Mouse (Mus musculus): ENCODE data around the gene Sox3. TPM values are rescaled to one million over a fixed set of nuclear protein-coding genes. Genes with fewer than 3 reads are reported as not detected.

Gene Sox3
- 1 to 10 TPM in 1 of 2 experiments, under 1 TPM in 1; 0.54 to 1.1 TPM for total RNA-seq (2021)
- long read RNA-seq, experiment 1, result 0 reads
- long read RNA-seq, experiment 2, result 0 reads

DNA sequence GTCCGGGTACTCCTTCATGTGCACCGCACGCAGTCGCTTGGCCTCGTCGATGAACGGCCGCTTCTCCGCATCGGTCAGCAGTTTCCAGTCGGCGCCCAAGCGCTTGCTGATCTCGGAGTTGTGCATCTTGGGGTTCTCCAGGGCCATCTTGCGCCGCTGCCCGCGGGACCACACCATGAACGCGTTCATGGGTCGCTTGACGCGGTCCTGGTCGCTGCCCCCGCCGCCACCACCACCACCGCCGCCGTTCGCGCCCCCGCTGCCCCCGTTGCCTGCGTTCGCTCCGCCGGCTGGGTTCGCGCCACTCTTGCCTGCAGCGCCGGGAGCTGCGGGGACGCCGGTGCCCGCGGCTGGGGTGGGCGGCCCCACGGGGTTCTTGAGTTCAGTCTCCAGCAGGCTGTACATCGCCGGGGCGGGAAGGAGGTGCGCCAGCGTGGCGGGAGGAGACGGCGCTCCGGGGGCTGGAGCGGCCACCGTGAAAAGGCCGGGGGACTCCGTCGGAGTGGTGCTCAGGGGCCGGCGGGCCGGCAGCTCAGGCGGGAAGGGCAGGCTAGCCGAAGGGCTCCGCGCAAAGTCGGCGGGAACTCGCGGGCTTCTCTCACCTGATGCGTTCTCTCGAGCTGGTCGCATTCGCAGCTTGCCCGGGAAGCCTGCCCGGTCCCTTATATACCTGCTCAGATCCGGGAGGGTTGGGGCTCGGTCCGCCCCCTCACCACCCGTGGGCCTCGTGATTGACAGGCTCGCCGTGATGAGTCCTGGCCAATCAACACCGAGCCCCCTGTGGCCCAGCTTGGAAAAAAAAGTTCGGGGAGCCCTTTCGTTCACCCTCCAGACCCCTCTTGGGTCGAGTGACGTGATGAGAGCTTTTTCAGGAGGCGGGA lies at the start of gene Sox3:
TSS of gene Sox3 (minus strand) at position 630 of the 881 bp plus-strand sequence.
- intact Hi-C loops (cut with DNase I), result loop anchor here (10.0 kb wide), 1 partner anchor 348 kb away; no protein-coding TSS in a partner anchor
- TF ChIP-seq CTCF (IDR thresholded peaks at IDR 0.05), result no peak
- Histone ChIP-seq H3K4me3 (peak within 1 kb of the TSS; percentile 36), H3K27ac (no peak within 1 kb of the TSS)
- no peak for DNase-seq (ENCODE audit: extremely low spot score in 1 of 2, low spot score in 2 of 2)

DNA sequence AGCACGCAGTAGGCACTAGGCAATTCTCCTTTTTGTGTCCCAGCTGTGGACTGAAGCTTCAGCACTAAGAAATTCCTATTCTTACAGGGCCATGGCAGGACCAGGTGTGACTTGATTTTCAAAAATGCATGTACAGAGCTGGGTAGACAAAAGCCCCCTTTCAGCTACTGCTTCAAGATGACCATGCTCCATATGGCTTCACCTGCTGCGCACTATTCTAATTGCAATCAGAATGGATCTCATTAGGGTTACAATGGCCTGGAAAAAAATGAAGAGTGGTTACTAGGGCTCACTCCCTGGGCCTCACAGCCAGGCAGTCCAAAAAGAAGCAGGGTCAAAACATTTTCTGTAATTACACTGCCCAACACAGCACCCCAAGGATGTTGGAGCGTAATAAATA lies 47.0 kb upstream of the Sox3 start:
- H3K4me3 ChIP-seq, result no peak overlapping the region
- DNase-seq (ENCODE audit: extremely low spot score in 1 of 2, low spot score in 2 of 2), result no peak
- no peak for TF ChIP-seq CTCF (IDR thresholded peaks at IDR 0.05)
- H3K27ac ChIP-seq, result no peak overlapping the region
- intact Hi-C loops (cut with DNase I), result no loop called here

DNA sequence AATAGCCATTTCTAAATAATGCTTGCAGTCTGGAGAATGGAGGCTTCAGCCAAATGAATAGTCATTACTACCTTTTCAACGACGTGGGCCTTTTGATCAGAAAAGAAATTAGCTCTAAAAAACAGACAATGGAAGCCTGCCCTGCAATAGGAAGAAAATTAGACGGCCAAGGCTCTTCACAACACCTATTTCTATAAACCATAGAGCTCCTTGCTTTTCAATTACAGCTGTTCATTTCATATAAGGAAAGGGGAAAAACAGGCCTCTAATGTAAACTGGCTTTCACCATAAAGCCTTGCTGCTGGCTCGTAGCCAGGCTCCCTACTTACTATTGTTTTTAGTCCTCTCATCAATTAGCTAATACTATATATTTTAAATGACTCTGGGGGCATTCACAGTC lies 6.3 kb upstream of the Sox3 start:
- Histone ChIP-seq H3K27ac (no peak overlapping the region), H3K4me3 (no peak overlapping the region)
- DNase-seq (ENCODE audit: extremely low spot score in 1 of 2, low spot score in 2 of 2), result no peak
- TF ChIP-seq CTCF (IDR thresholded peaks at IDR 0.05), result no peak
- intact Hi-C loops (cut with DNase I), result loop anchor here (10.0 kb wide), 1 partner anchor 355 kb away; no protein-coding TSS in a partner anchor

DNA sequence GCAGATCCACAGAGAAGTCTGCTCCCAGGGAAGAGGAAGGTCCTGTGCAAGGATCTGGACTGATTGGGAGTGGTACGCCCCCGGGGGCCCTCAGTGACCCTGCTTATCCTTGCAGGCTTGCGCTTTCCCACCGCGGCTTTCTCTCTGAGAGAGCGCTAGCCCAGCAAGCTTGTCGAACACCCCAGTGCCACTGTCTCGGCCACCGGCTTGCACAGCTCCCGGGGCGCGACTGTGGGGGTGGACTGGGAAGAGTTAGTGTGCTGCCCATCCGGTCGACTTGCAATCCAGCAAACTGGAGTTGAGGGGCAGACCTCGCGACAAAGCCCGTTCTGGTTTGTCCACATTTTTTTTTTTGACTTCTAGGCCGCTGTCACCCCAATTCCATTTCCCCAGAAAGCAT lies 5.4 kb upstream of the Sox3 start:
- Histone ChIP-seq H3K4me3 (no peak overlapping the region), H3K27ac (no peak overlapping the region)
- no peak for DNase-seq (ENCODE audit: extremely low spot score in 1 of 2, low spot score in 2 of 2)
- TF ChIP-seq CTCF (IDR thresholded peaks at IDR 0.05), result no peak
- intact Hi-C loops (cut with DNase I), result loop anchor here (10.0 kb wide), 1 partner anchor 354 kb away; no protein-coding TSS in a partner anchor

DNA sequence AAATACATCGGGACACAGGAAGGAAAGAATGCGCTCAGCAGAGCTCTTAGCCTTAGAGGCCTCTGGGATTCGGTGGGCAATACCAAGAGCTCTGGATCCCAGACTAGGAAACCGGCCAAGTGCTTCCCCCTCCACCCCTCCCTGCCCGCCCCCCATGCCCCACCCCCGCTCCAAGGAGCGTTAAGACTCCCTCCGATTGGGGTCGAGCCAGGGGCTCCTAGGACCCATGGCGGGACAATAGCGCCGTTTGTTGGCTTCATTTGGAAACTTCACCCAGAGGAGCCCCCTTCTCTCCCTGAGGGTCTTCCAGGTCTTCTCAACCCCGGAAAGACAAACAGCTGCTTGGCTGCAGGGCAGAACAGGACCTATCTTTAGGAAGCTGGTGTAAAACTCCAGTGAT lies 3.1 kb upstream of the Sox3 start:
- TF ChIP-seq CTCF (IDR thresholded peaks at IDR 0.05), result no peak
- no peak for DNase-seq (ENCODE audit: extremely low spot score in 1 of 2, low spot score in 2 of 2)
- Histone ChIP-seq H3K27ac (no peak overlapping the region), H3K4me3 (no peak overlapping the region)
- intact Hi-C loops (cut with DNase I), result loop anchor here (10.0 kb wide), 1 partner anchor 351 kb away; no protein-coding TSS in a partner anchor

DNA sequence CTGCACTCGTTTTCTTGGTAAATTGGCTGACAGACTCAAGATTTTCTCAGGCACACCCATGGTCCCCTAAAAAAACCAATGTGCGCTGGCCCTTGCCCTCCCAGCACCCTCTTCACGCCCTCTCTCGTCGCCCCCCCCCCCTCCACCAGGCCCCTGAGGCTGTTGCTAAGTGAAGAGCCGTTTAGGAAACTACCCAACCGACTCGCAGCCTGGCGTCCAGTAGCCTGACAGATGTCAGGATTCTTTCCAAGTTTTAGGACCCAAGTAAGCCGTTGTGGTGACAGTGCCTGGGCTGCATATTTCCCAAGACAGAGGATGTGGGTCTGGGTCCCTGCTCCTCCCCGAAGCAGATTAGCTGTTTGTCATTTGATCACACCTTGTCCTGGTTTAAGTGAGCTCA lies 2.2 kb upstream of the Sox3 start:
- intact Hi-C loops (cut with DNase I), result loop anchor here (10.0 kb wide), 1 partner anchor 351 kb away; no protein-coding TSS in a partner anchor
- no peak for TF ChIP-seq CTCF (IDR thresholded peaks at IDR 0.05)
- no peak for DNase-seq (ENCODE audit: extremely low spot score in 1 of 2, low spot score in 2 of 2)
- no peak overlapping the region for H3K4me3 ChIP-seq
- H3K27ac ChIP-seq, result no peak overlapping the region

DNA sequence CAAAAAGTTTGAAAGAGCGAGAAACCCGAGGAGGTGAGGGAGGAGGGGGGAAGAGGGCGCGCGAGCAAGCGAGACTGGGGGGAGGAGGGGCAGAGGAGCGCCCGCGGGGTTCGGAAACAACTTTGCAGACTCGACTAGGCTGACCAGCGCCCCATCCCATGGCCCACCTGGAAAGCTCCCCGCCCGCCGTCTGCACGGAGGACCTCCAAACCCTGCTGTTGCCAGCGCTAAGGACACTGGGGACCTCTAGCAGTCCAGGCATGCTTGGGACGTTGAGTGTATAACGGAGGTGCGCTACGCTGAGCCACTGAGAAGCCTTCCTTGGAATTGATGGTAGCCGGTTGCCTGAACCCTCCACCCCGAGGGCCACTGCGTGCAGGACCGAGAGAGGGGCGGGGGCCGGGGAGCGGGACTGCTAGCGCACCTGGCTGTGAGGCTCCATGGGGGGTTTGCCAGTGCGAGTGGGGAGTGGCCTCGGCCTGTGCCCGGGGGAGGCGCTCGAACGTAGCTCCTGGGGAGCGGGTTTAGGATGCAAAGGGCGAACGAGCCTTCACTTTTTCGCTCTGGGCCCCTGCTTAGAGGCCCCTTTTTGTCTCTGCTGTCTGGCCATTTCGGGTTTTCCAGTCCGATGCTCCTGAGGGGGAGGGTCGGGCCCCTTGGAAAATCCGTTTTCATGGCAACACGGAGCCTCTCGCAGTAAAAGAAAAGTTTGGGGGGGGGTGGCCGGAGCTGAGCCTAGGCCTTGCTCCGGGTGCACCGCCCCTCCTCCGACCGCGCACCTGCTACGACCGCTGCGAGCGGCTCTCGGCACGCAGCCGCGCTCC lies 702 bp upstream of the Sox3 start:
- Histone ChIP-seq H3K4me3 (no peak overlapping the region; the same call in 1 of the 2 replicates), H3K27ac (no peak overlapping the region)
- intact Hi-C loops (cut with DNase I), result loop anchor here (10.0 kb wide), 1 partner anchor 349 kb away; no protein-coding TSS in a partner anchor
- TF ChIP-seq CTCF (IDR thresholded peaks at IDR 0.05), result no peak
- no peak for DNase-seq (ENCODE audit: extremely low spot score in 1 of 2, low spot score in 2 of 2)

DNA sequence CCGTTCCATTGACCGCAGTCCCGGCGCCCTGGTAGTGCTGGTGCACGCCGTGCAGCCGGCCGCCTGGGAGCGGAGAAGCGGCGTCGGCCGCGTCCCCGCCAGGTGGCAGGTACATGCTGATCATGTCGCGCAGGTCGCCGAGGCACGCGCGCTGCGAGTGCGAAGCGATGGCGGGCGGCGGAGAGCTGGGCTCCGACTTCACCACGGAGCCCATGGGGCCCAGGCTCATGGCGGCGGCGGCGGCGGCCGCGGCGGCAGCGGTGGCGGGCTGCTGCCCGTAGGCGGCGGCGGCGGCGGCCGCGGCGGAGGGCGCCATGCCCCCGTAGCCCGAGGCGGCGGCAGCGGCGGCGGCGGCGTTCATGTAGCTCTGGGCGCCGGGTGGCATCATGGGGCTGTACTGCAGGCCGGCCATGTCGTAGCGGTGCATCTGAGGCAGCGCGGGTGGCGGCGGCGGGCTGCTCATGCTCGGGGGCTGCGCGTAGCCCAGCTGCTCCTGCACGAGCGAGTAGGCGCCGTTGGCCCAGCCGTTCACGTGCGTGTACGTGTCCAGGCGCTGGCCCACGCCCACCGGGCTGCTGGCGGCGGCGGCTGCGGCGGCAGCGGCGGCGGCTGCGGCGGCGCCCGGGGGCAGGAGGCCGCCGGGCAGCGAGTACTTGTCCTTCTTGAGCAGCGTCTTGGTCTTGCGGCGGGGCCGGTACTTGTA lies 981 bp downstream of the Sox3 start:
- H3K27ac ChIP-seq, result no peak overlapping the region
- TF ChIP-seq CTCF (IDR thresholded peaks at IDR 0.05), result no peak
- peak overlapping the region; percentile 38 for H3K4me3 ChIP-seq
- intact Hi-C loops (cut with DNase I), result loop anchor here (10.0 kb wide), 1 partner anchor 347 kb away; no protein-coding TSS in a partner anchor
- peak in 1 of 2 experiments; percentile 18 for DNase-seq (ENCODE audit: extremely low spot score in 1 of 2, low spot score in 2 of 2)

DNA sequence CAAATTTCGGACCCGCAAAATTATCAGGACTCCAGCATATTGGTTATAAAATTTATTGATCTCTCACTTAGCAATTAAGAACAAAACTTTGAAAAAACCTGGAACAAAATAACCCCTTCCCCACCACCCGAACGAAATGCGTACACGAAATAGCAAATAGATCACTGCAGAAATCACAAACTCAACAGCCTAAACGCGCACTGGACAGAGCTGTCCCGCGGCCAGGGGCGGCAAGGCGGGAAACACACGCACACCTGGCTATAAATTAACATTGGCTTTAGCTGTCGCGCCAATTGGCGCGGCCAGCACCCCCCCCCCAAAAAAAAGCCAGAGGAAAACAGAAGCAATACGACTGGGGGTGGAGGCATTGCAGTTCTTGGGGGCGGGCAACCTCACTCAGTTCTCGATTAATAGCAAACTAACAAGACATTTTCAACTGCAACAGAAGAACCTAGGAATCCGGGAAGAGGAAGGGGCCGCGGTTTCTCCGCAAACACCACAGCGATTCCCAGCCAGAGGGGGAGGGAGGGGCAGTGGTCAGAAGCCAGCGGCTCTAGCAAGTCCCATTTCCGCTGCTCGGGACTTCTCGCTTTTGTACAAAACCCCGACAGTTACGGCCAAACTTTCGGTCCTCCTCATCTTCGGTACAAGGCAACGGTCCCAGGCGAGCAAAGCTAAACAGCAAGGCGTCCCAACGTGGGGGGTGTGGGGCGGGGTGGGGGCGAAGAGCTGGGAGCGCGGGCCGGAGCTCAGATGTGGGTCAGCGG lies 1.7 kb downstream of the Sox3 start:
- TF ChIP-seq CTCF (IDR thresholded peaks at IDR 0.05), result no peak
- intact Hi-C loops (cut with DNase I), result loop anchor here (10.0 kb wide), 1 partner anchor 347 kb away; no protein-coding TSS in a partner anchor
- H3K4me3 ChIP-seq, result peak overlapping the region; percentile 38
- H3K27ac ChIP-seq, result no peak overlapping the region
- DNase-seq (ENCODE audit: extremely low spot score in 1 of 2, low spot score in 2 of 2), result no peak

DNA sequence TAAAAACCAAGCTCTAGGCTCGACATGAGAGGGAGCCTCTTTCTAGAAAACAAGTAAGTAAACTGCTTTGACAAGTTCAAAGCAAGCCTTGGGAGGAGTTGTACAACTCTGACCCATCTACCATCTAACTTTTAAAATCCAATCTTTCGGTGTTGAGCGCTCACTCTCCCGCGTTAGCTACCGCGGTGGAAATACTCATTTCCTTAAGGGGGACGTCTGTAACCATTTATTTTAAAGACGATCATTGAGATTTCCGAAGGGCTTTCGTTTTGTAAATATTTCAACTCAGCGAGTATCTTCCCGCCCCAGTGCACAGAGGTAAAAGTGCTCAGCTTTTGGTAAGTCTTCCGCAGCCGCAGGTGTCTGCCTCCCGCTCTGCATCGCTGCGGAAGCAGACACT lies 2.6 kb downstream of the Sox3 start:
- H3K27ac ChIP-seq, result no peak overlapping the region
- H3K4me3 ChIP-seq, result no peak overlapping the region
- no peak for TF ChIP-seq CTCF (IDR thresholded peaks at IDR 0.05)
- no peak for DNase-seq (ENCODE audit: extremely low spot score in 1 of 2, low spot score in 2 of 2)
- intact Hi-C loops (cut with DNase I), result loop anchor here (10.0 kb wide), 1 partner anchor 346 kb away; no protein-coding TSS in a partner anchor

Data from left cerebral cortex, adult 2 months (tissue).